Mouse (Mus musculus) liver, embryonic 15.5 days (tissue): ENCODE results near the gene Olfr196. TPM values are rescaled to one million over a fixed set of nuclear protein-coding genes. Genes with fewer than 3 reads are reported as not detected.
"Not testable (repeated sequence)": the region's sequence is repeated elsewhere in the genome, so short reads cannot be mapped to it uniquely, and the experiment has no call there.

Experiments
- ATAC-seq: fragments of 200-750 bp; cut with Nextera tagmentation; 2 replicates; pipeline ENCODE4 v1.8.0; 2017; ENCODE audit warnings: moderate number of reproducible peaks, mild to moderate bottlenecking, moderate library complexity; ENCODE audit not compliant: insufficient read depth
- H3K27ac ChIP-seq: fragments of 300-500 bp; sonication (generic); replicated peaks from 2 replicates; pipeline ENCODE4 v1.5.1; 2015; ENCODE audit warnings: mild to moderate bottlenecking, inconsistent platforms
- H3K27me3 ChIP-seq: fragments of 300-500 bp; sonication (generic); 2 replicates; pipeline ENCODE4 v1.6.1; 2015; ENCODE audit warnings: mild to moderate bottlenecking, inconsistent platforms
- H3K36me3 ChIP-seq: fragments of 300-500 bp; sonication (generic); replicated peaks from 2 replicates; pipeline ENCODE4 v1.6.1; 2015; ENCODE audit warnings: moderate library complexity, mild to moderate bottlenecking, inconsistent platforms
- H3K4me1 ChIP-seq: fragments of 300-500 bp; sonication (generic); replicated peaks from 2 replicates; pipeline ENCODE4 v1.6.1; 2015; ENCODE audit warnings: inconsistent platforms
- H3K4me2 ChIP-seq: fragments of 300-500 bp; sonication (generic); 2 replicates; pipeline ENCODE4 v1.6.1; 2015; ENCODE audit warnings: moderate library complexity, mild to moderate bottlenecking, inconsistent platforms
- H3K4me3 ChIP-seq: fragments of 300-500 bp; sonication (generic); replicated peaks from 2 replicates; pipeline ENCODE4 v1.5.1; 2015; ENCODE audit warnings: mild to moderate bottlenecking, inconsistent platforms
- H3K9ac ChIP-seq: fragments of 300-500 bp; sonication (generic); 2 replicates; pipeline ENCODE4 v1.6.1; 2015; ENCODE audit warnings: moderate library complexity, mild to moderate bottlenecking, inconsistent platforms
- H3K9me3 ChIP-seq: fragments of 300-500 bp; sonication (generic); replicated peaks from 2 replicates; pipeline ENCODE4 v1.6.1; 2016; ENCODE audit warnings: inconsistent platforms
- WGBS: fragments of 180-500 bp; shearing (Covaris S2); methylation state at CpG from one replicate; pipeline ENCODE4 v1.1.7; 2015; ENCODE audit warnings: mixed read lengths; ENCODE audit not compliant: insufficient replicate concordance; 5-methylcytosine and 5-hydroxymethylcytosine counted together
- polyA plus RNA-seq: library from polyadenylated mRNA; unstranded; fragments of >200 nt; fragmentation: Nextera tagmentation; extraction: Ambion mirVana; gene quantifications from 2 replicates; pipeline ENCODE4 v1.2.1, GENCODE M21; 2015

Olfr196 gene
- not detected in 2 replicates for polyA plus RNA-seq

DNA sequence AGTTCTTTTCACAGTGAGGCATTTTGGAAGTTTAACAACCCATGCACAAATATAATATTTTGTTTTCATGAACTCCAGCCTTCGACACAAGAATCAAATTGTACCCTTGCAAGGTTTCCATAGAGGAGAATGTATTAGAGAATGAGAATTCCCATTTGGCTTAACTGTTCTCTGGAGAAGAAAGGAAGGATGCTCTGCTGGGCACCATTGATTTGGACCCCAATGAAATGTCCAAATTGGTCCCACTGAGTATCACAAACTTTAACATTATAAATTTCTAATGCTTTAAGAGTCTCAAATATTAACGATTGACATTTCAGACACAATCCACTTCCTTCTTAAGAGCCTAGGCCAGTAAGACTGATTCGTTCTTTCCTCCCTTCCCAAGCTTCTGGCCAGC, at the start of gene Olfr196:
Gene Olfr196, minus strand, starts transcription at position 101 of the 400 bp plus-strand sequence.
- H3K9ac ChIP-seq, result no peak within 1 kb of the TSS
- no peak for ATAC-seq
- H3K27me3 ChIP-seq, result no peaks in the 10 kb centered on the region
- H3K4me2 ChIP-seq, result no peak within 1 kb of the TSS
- no peak within 1 kb of the TSS for H3K4me3 ChIP-seq
- H3K9me3 ChIP-seq, result no peaks in the 10 kb centered on the region
- no peaks in the 10 kb centered on the region for H3K36me3 ChIP-seq
- no peak within 1 kb of the TSS for H3K27ac ChIP-seq
- 40% methylated on average over 3 of the region's 3 CpGs for WGBS
- no peaks in the 10 kb centered on the region for H3K4me1 ChIP-seq

DNA sequence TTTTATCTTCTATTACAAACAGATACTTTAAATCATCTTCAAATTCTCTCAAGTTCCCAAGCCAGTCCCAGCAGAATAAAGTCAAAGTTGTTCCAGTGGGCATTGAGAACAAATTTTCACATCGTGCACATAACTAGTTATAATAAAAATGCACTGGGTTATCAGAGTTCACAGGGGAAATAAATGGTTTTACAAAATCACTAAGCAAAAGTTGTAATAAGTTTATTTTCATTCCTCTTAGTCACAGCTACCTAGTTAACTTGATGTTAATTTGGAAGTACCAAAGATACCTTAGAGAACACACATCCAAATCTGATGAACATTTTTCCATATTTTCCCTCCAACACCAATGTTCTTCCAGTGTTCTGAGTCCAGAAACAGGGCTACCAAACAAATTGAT, 49.4 kb upstream of the Olfr196 start, which contains the start of gene Olfr199:
Gene Olfr199, minus strand, starts transcription at position 101 of the 400 bp plus-strand sequence.
- ATAC-seq, H3K9me3 ChIP-seq, H3K27me3 ChIP-seq, H3K4me2 ChIP-seq, H3K27ac ChIP-seq, H3K9ac ChIP-seq, H3K4me1 ChIP-seq, H3K4me3 ChIP-seq, H3K36me3 ChIP-seq: not testable (repeated sequence)
- 39% methylated on average over 1 of the region's 1 CpGs for whole genome bisulfite sequencing

DNA sequence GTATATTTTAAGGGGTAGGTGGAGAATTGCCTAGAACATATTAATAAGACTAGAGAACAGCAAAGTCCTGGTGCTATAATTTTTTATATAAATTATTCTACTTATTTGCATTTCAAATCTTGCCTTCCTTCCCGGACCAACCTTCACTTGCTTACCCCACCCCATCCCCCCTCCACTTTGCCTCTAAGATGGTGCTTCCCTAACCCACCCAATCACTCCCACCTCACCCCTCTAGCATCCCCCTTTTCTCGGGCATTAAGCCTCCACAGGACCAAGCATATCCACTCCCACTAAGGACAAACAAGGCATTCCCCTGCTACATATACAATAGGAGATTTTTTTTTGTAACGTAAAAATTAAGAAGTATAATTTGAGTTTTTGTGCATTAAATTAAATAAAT, 47.6 kb upstream of the Olfr196 start:
- not testable (repeated sequence) for H3K36me3 ChIP-seq, ATAC-seq, H3K4me3 ChIP-seq, H3K4me2 ChIP-seq, H3K27ac ChIP-seq, H3K9me3 ChIP-seq, H3K27me3 ChIP-seq, H3K4me1 ChIP-seq, H3K9ac ChIP-seq
- 55% methylated on average over 3 of the region's 3 CpGs for WGBS

DNA sequence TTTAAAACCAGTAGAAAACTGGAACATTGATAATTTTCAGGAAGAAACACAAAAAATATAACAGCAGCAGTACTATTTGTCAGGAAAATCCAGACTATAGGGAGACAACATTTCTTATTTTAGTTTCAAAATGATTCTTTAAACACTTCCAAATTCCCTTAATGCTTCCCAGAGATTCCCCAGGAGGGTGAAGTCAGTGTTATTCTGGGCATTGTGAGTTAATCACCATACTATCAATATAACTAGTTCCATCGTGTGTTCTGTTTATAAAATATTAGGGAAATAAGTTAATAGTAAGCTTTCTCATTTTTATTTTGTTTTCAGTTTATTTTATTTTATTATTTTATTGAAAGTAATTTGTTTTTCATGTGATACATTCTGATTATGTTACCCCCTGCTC, 33.2 kb upstream of the Olfr196 start, which contains the start of gene Olfr198:
Gene Olfr198, minus strand, starts transcription at position 101 of the 400 bp plus-strand sequence.
- not testable (repeated sequence) for H3K4me1 ChIP-seq, H3K27me3 ChIP-seq, ATAC-seq, H3K4me3 ChIP-seq, H3K4me2 ChIP-seq, H3K36me3 ChIP-seq, H3K9ac ChIP-seq, H3K9me3 ChIP-seq, H3K27ac ChIP-seq
- WGBS, result 49% methylated on average over 1 of the region's 1 CpGs

DNA sequence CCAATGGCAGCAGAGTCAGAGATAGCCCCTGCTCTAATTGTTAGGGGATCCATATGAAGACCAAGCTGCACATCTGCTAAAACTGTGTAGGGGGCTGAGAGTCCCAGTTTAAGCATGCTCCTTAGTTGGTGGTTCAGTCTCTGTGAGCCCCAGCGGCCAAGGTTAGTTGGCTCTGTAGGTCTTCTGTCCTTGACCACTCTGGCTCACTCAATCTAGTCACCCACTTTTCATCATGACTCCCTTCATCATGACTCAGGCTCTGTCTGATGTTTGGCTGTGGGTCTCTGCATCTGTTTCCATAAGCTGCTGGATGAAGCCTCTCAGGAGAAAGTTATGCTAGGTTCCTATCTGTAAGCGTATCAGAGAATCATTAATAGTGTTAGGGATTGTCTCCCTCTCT, 18.3 kb downstream of the Olfr196 start:
- Histone ChIP-seq H3K27me3 (no peaks in the 10 kb centered on the region), H3K9ac (no peak overlapping the region), H3K27ac (no peak overlapping the region), H3K4me1 (no peaks in the 10 kb centered on the region), H3K4me2 (no peak overlapping the region), H3K36me3 (no peaks in the 10 kb centered on the region), H3K4me3 (no peak overlapping the region), H3K9me3 (no peaks in the 10 kb centered on the region)
- ATAC-seq, result no peak
- WGBS, result 48% methylated on average over 2 of the region's 2 CpGs

DNA sequence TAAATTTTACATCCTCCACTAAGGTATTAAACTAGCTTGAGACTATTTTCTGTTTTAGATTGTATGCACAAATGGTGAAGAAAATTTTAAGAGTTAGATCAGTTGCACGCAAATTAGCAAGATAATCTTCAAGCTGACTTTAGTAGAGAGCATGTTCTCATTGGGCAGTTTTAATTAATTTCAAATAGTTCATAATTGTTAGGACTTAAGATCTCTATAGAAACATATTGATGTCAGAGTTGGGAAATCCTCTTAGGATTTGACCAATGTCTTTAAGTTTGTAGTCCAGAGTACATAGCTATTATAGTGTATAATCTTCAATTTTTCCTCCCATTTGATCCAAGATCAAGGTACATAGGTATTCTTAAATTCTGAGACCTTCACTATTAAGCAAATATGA, 23.5 kb downstream of the Olfr196 start, which contains the start of gene Olfr195:
Gene Olfr195, plus strand, starts transcription at position 301 of the 400 bp plus-strand sequence.
- H3K9me3 ChIP-seq, result no peaks in the 10 kb centered on the region
- ATAC-seq, result no peak
- H3K27ac ChIP-seq, result no peak within 1 kb of the TSS
- H3K4me3 ChIP-seq, result no peak within 1 kb of the TSS
- WGBS, result 63% methylated on average over 1 of the region's 1 CpGs
- H3K27me3 ChIP-seq, result no peaks in the 10 kb centered on the region
- no peaks in the 10 kb centered on the region for H3K36me3 ChIP-seq
- H3K9ac ChIP-seq, result no peak within 1 kb of the TSS
- H3K4me1 ChIP-seq, result no peaks in the 10 kb centered on the region
- no peak within 1 kb of the TSS for H3K4me2 ChIP-seq

DNA sequence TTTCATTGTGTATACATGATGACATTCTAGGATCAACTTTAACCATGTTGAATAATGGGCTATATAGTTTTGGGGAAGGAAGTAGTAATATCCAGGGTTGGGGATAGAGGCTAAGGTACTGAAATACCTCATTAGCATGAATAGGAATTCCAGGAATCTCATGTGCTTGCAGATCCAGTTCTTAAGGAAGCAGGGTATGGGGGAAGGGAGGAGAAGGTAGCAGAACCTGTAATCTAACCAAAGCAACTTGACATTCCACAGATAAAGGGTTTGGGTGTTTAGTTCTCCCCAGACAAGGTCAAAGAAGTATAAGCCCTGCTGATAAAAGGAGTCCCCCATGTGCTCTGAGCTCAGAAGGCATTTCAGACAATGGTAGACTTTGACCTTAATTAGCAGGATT, 29.1 kb downstream of the Olfr196 start:
- Histone ChIP-seq H3K4me2 (no peak overlapping the region), H3K27me3 (no peaks in the 10 kb centered on the region), H3K9ac (no peak overlapping the region), H3K27ac (no peak overlapping the region), H3K4me3 (no peak overlapping the region), H3K4me1 (no peaks in the 10 kb centered on the region), H3K36me3 (no peaks in the 10 kb centered on the region), H3K9me3 (no peaks in the 10 kb centered on the region)
- ATAC-seq, result no peak

DNA sequence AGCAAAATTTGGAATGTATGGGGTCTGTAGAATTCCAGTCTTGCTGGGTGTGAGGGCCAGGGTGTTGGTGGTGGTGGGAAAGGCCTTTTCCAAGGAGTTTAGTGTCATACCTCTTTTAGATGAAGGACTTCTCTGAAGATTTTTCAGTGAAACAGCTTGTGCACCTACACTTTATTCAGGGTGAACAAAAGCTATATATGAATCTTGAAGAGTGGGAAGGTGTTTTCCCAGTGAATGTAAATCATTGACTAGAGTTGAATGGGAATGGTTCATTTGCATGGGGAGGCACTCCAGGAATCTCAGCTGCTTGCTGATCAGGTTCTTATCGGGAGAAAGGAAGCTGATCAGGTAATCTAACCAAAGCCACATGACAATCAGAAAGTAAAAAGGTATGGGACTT, 39.5 kb downstream of the Olfr196 start:
- no peak overlapping the region for H3K9ac ChIP-seq
- H3K27ac ChIP-seq, result no peak overlapping the region
- 64% methylated on average over 1 of the region's 1 CpGs for WGBS
- ATAC-seq, result no peak
- H3K36me3 ChIP-seq, result no peaks in the 10 kb centered on the region
- H3K9me3 ChIP-seq, result no peaks in the 10 kb centered on the region
- no peak overlapping the region for H3K4me2 ChIP-seq
- no peak overlapping the region for H3K4me3 ChIP-seq
- no peaks in the 10 kb centered on the region for H3K4me1 ChIP-seq
- no peaks in the 10 kb centered on the region for H3K27me3 ChIP-seq

DNA sequence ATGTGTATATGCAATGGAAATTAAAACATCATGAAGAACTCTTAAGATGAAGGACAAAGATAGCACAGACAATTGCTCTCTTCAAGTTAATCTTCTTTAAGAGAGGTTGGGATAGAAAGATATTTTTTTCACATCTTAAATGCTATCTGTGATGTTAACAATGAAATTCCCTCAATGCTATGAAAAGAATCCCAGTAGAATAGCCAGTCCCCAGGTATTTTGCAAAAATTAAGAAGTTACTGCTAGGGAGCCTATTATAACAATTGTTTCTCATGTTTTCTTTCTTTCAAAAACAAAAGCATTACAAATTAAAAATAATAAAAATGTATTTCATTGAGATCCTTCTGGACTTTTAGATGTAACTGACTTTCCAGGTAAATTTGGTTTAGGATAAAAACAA, 49.3 kb downstream of the Olfr196 start, which contains the start of gene Olfr194:
Gene Olfr194, minus strand, starts transcription at position 101 of the 400 bp plus-strand sequence.
- H3K36me3 ChIP-seq, result no peaks in the 10 kb centered on the region
- H3K9me3 ChIP-seq, result no peaks in the 10 kb centered on the region
- no peak for ATAC-seq
- H3K4me2 ChIP-seq, result no peak within 1 kb of the TSS
- H3K4me3 ChIP-seq, result no peak within 1 kb of the TSS
- H3K9ac ChIP-seq, result no peak within 1 kb of the TSS
- no peaks in the 10 kb centered on the region for H3K4me1 ChIP-seq
- no peak within 1 kb of the TSS for H3K27ac ChIP-seq
- no peaks in the 10 kb centered on the region for H3K27me3 ChIP-seq

Other genes with a start within 250 kb of the Olfr196 start
- not detected in 2 replicates for gene Olfr181, start 241.7 kb downstream of the Olfr196 start, polyA plus RNA-seq
- not detected in 2 replicates for gene Olfr180, start 241.1 kb downstream of the Olfr196 start, polyA plus RNA-seq
- not detected in 2 replicates for gene Olfr183, start 175.1 kb downstream of the Olfr196 start, polyA plus RNA-seq
- gene Olfr186, start 140.2 kb downstream of the Olfr196 start, polyA plus RNA-seq, result not detected in 2 replicates
- not detected in 2 replicates for gene Olfr187, start 130.7 kb downstream of the Olfr196 start, polyA plus RNA-seq
- not detected in 2 replicates for gene Olfr190, start 92.4 kb downstream of the Olfr196 start, polyA plus RNA-seq
- gene Olfr191, start 80.6 kb downstream of the Olfr196 start, polyA plus RNA-seq, result not detected in 2 replicates
- gene Olfr193, start 58.6 kb downstream of the Olfr196 start, polyA plus RNA-seq, result not detected in 2 replicates
- gene Olfr194, start 49.4 kb downstream of the Olfr196 start, polyA plus RNA-seq, result not detected in 2 replicates
- gene Olfr195, start 23.4 kb downstream of the Olfr196 start, polyA plus RNA-seq, result not detected in 2 replicates
- gene Olfr198, start 33.1 kb upstream of the Olfr196 start, polyA plus RNA-seq, result not detected in 2 replicates
- not detected in 2 replicates for gene Olfr199, start 49.3 kb upstream of the Olfr196 start, polyA plus RNA-seq
- 0.07 and 0.10 TPM in 2 replicates for gene Olfr201, start 102.2 kb upstream of the Olfr196 start, polyA plus RNA-seq
- gene Olfr202, start 116.3 kb upstream of the Olfr196 start, polyA plus RNA-seq, result not detected in 2 replicates
- not detected in 2 replicates for gene Olfr203, start 128.4 kb upstream of the Olfr196 start, polyA plus RNA-seq
- not detected in 2 replicates for gene Olfr204, start 147.8 kb upstream of the Olfr196 start, polyA plus RNA-seq
- not detected in 2 replicates for gene Olfr205, start 160.7 kb upstream of the Olfr196 start, polyA plus RNA-seq
- not detected in 2 replicates for gene Olfr206, start 178.8 kb upstream of the Olfr196 start, polyA plus RNA-seq
- not detected in 2 replicates for gene Olfr209, start 193.5 kb upstream of the Olfr196 start, polyA plus RNA-seq
- not detected in 2 replicates for gene Gabrr3, start 236.9 kb upstream of the Olfr196 start, polyA plus RNA-seq